Mouse (Mus musculus): Measurements from ENCODE around the gene Timm29.
"Not testable (repeated sequence)": the region's sequence is repeated elsewhere in the genome, so short reads cannot be mapped to it uniquely, and the experiment has no call there.

Gene Timm29

DNA sequence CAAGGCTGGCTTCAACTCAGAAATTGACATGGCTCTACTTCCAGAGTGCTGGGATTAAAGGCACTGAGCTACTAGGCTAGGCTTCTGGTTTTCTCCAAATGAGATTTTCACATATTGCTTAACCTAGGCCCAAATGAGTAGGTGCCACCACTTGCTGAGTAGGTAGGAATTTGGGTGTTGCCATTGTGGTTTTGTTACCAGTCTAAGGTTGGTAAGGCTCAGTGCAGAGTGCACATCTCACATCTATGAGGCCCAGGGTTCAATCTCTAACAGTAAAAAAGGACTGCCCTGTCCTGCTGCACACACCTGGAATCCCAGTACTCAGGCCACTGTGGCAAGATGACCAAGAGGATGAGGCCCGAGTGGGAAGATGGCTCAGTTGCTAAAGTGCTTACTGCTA is 7.1 kb upstream of the Timm29 start:
- DNase-seq = no peak

DNA sequence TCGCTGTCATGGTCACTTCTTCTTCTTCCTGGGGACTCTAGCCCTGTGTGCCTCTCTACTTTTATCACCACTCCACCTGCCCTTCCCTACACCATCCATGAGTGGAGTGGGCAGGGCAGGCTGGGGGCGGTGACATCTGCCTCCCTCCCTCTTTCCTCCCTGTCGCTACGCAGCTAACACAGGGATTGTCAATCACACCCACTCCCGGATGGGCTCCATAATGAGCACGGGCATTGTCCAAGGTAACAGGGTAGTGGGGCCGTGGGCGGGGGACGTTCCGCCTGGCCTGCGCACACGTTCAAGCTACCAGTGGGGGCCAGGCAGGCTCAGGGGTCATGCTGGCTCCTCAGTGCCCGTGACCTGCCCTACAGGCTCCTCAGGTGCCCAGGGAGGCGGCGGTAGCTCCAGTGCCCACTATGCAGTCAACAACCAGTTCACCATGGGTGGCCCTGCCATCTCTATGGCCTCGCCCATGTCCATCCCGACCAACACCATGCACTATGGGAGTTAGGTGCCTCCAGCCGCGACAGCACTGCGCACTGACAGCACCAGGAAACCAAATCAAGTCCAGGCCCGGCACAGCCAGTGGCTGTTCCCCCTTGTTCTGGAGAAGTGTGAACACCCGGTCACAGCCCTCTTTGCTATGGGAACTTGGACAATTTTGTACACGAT is 4.7 kb upstream of the Timm29 start:
- DNase-seq = no peak

DNA sequence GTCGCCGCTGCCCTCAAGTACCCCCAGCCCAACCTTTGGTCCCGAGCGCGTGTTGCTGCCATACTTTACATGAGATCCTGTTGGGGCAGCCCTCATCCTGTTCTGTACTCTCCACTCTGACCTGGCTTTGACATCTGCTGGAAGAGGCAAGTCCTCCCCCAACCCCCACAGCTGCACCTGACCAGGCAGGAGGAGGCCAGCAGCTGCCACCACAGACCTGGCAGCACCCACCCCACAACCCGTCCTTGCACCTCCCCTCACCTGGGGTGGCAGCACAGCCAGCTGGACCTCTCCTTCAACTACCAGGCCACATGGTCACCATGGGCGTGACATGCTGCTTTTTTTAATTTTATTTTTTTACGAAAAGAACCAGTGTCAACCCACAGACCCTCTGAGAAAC is 4.2 kb upstream of the Timm29 start:
- no peak for DNase-seq

DNA sequence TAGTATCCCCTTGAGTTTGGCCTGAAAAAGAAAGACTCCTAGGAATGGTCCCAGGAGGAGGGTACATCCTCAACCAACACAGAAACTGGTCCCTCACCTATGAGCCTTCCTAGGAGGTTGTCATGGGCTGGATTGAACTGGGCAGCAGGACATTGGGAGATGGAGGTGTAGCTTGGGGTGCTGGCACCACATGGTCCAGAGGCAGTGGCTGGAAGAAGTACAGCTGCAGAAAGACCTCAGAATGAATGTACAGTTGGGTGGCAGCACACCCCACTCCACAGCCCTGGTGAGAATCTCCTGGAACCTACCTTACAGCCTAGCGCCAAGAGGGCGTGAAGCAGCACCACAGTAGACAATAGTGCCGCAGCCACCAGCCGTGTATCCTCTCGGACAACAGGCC is 3.0 kb upstream of the Timm29 start:
- no peak for DNase-seq

DNA sequence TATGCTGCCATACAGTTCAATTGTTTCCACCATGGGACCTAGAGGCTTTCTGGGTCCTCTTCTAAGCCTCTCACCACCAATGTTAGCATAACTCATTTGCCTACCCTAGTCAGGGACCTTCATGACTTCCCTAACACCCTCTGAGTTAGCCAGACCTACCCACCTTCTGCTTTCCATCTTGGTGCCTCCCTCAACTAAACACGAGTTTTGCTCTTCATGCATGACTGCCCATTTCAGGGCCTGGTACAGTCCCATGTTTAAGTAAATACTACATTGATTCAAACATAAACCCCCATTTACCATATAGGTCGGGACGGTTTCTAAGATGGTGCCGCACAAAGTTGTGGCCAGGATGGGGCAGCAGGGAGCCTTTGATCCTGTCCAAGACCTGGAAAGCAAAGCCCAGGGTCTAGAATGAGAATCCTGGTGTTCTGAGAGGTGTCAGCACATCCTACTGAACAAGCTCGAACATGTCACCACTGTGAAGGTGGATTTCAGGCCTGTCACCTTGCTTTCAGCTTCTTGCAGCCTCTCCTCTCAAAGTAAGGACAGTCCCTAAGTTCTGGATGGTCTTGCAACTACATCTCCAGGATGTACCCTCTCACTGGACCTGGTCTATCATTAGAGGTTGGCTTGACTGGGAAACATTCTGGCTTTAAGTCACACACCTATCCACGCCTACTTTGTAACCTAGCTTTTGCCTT is 1.2 kb upstream of the Timm29 start:
- no peak for DNase-seq

DNA sequence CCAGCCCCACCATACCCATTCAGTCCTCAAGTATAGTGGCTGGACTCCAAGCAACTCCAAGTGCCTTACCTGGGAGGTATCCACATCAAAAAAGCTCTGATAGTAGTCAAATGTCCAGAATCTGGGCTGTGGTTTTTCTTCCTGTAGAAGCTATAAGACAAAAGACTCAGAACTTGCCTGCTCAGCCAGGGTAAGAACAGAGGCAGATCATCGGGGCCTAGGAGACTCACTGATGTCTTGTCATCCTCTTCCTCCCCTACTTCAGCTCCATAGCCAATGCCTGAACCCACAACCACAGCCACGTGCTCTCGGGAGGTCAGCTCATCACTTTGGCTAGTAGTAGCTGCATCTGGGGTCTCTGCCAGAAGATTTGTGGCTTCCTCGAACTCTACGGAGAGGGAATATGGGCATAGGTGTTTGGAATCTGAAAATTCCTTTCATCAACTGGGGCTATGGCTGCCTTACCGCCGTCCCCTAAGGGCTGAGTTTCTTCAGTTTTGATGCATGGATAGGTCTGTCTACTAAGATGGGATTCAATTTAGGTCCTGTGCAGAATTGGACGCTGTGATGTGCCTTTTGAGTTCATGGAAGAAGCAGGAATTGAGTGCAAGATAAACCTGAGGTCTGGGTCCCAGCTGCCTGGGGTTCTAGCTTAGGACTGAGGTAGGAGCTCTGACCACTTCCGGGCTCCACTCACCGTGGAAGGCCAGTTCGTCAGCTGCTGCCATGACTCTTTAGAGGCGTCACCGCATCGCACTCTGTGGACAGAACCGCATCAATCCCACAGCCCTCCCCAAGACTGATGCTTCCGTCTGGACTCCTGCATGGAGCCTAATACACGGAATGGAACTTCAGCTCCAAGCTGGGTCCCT is 455 bp upstream of the Timm29 start:
- no peak for DNase-seq

DNA sequence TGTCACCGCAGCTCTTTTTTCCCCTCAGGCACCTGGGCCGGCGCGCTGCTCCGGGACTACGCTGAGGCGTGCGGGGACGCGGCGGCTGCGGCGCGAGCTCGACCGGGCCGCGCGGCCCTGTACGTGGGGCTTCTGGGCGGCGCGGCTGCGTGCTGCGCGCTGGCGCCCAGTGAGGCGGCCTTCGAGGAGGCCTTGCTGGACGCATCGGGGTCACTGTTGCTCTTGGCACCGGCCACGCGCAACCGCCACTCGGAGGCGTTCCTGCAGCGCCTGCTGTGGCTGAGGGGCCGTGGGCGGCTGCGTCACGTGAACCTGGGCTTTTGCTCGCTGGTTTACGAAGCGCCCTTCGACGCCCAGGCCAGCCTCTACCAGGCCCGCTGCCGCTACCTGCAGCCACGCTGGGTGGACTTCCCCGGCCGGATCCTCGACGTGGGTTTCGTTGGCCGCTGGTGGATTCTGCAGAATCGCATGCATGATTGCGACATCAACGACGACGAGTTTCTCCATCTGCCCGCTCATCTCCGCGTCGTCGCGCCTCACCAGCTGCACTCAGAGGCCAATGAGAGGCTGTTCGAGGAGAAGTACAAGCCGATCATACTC is 700 bp downstream of the Timm29 start:
- peak; percentile 25 to 39 for DNase-seq

DNA sequence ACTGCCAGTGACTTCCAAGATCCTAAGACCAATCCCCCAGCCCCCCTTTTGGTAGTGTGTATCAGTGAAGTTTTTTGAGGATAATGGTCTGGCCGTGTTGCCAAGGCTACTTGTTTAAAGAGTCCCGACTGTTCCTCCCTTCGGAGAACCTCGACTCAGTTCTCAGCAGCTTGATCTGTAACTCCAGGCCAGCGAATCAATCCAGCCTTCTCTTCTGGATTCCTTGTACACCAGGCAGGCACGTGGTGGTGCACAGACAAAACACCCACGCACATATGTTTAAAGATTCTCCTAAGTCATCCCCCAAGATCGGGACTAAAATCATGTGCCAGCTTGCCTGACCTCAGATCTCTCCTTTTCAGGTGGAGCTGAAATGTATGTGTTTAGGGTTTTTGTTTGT is 1.8 kb downstream of the Timm29 start:
- DNase-seq = not testable (repeated sequence)

DNA sequence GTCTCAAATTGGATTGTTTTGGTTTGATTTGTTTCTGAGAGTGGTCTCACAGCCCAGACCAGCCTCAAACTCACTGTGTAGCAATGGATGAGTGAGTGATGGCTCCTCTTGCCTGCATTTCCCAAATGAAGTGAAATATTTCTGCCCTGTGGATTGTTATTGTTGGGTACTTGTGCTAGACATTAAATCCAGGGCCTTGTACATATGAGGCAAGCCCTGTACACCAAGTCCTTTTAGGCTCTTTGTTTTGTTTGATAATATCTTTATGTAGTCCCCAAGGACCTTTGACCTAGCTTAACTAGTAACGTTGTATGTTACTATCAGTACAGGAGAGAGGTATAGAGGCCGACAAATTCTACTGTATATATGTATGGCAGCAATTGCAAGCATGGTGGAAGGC is 2.3 kb downstream of the Timm29 start:
- no peak for DNase-seq

DNA sequence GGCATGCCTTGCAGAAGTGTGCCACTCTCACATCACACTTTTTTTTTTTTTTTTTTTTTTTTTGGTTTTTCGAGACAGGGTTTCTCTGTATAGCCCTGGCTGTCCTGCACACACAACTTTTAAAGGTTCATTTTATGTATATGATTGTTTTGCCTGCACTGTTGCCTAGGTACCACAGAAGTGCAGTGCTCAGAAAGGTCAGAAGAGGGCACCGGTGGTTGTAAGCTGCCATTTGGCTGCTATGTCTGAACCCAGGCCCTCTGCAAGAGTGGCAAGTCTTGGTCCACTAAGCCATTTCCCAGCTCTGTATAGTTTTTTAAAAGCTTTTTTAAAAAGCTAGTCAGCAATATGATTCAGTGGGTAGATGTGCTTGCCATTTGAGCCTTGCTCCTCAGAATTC is 5.7 kb downstream of the Timm29 start:
- DNase-seq = peak in 1 of 2 experiments; percentile 47

DNA sequence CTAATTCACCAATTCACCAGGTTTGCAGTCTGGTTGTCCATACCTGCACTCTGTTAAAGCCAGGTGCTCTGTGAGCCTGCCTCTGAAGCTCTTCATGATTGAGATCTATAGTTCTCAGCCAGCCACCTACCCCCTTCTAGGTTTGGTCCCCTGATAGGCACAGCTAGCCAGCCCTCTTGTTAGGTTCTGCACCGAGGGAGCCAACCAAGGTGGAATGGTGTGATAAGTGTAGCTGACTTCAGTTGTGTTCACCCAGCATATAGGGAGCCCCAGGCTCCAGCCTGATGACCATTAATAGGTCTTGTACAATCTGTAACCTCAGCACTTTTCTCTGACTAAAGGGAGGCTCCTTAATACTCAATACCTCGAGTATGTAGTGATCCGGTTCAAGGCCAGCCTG is 7.7 kb downstream of the Timm29 start:
- DNase-seq = no peak

DNA sequence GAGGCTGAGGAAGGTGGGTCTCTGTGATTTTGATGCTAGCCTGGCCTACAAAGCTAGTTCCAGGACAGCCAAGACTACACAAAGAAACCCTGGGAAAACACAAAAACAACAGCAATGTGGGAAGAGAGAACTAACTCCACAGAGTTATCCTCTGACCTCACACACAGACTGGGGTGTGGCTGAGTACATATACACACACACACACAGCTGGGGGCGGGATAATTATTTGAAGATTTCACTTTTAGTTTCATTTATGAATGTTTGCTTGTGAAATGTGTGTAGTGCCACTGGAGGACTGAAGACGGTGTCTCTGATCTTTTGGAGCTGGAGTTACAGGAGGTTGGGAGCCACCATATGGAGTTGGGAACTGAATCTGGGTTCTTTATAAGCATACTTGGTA is 8.6 kb downstream of the Timm29 start:
- no peak for DNase-seq

DNA sequence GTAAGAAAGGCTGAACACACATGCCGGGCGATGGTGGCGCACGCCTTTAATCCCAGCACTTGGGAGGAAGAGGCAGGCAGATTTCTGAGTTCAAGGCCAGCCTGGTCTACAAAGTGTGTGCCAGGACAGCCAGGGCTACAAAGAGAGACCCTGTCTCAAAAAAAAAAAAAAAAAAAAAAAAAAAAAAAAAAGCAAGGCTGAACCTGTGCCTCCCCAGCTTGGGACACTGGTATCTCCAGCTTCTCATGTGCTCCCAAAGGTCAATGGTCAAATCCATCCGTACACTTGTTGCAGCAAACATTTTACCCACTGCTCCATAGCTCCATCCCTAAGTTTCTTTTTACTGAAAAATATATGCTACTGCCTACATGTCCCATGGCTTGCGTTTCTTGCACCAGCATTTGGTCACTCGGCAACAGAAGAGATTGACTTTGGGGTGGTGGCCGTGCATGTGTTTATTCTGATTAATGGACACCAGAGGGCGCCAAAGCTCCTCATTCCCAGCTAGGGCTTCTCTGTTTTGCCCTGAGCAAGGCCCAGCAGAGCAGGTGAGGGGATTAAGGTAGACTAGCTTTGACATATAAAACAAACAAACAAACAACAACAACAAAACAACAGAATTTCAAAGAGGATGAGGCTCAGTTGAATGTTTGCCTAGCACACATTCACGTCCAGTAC is 9.3 kb downstream of the Timm29 start:
- DNase-seq = peak; percentile 44 to 69

DNA sequence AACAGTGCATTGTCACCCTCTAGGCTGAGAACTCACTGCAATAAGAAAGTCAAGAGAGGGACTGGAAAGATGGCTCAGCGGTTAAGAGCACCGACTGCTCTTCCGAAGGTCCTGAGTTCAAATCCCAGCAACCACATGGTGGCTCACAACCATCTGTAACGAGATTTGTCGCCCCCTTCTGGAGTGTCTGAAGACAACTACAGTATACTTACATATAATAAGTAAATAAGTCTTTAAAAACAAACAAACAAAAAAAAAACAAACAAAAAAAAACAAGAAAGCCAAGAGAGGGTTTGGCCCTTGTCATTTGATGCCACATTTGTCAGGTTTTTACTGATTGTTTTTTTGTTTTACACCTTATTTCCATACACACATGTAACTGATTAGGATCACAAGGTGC is 11.6 kb downstream of the Timm29 start:
- no peak for DNase-seq

DNA sequence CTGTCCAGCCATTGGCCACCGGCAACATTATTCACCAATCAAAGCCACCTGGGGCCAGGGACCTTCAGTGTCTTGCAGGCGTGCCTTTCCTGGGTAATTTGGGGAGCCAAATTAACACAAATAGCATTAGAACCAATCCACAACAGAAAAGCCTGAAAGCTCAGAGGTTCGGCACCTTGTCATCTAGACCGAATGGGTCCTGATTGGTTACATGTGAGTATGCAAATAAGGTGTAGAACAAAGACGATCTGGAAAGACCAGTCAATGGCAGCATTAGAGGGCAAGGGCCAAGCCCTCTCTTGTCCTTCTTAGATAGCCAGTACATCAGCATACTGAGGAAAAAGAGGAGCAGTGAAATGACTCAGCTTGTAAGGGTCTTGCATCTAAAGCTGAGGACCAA is 13.3 kb downstream of the Timm29 start:
- no peak for DNase-seq

DNA sequence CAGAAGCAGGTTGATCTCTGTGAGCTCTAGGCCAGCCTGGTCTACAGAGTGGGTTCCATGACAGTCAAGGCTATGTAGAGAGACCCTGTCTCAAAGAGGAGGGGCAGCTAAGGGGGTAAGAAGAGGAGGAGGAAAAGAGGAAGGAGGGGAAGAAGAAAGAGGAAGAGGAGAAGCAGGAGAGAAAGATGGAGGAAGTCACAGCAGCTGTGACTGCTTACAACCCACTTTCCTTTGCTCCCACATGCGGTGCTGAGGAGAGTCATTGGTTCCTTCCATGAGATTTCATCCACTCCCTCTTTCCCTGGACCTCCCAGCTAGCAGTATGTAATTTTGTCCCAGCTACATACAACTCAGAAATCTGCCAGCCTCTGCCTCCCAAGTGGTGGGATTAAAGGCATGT is 14.1 kb downstream of the Timm29 start:
- no peak for DNase-seq

DNA sequence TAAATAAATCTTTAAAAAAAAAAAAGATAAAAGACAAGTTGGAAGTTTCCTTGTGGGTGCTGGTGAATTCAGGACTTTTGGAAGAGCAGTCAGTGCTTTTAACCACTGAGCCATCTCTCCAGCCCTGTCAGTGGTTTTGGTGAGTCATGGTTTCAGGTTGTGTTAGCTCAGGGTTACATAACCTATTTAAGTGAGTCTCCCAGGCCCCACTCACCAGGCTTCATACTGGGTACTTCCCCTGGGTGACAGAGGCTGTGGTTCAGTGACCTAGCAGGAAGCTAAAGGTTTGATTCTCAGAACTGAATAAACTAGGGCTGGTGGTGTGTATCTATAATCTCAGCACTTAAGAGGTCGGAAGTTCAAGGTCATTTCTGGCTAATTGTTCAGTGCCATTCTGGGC is 17.3 kb downstream of the Timm29 start:
- peak; percentile 67 to 70 for DNase-seq

DNA sequence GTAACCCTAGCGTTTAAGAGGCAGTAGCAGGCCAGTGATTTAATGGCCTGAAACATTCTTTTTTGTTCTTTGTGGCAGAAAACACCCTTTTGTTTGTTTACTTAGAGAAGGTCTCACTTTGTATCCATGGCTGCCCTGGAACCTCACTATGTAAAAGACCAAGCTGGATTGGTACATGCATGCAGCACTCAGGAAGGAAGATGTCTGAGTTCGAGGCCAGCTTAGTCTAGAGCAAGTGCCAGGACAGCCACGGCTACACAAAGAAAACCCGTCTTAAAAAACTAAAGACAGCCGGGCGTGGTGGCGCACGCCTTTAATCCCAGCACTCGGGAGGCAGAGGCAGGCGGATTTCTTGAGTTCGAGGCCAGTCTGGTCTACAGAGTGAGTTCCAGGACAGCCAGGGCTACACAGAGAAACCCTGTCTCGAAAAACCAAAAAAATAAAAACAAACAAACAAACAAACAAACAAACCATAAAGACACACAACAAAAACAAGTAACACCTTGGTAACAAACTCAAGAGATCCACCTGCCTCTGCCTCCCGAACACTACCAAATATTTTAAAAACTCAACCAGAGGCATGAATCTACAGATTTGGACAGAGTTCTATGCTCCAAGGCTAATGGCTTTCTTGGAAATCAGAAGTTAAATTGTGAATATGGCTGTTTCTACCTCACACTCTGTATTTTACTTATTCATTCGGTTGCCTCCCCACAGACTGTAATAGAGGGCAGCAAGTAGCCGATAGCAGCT is 22.5 kb downstream of the Timm29 start:
- no peak for DNase-seq

DNA sequence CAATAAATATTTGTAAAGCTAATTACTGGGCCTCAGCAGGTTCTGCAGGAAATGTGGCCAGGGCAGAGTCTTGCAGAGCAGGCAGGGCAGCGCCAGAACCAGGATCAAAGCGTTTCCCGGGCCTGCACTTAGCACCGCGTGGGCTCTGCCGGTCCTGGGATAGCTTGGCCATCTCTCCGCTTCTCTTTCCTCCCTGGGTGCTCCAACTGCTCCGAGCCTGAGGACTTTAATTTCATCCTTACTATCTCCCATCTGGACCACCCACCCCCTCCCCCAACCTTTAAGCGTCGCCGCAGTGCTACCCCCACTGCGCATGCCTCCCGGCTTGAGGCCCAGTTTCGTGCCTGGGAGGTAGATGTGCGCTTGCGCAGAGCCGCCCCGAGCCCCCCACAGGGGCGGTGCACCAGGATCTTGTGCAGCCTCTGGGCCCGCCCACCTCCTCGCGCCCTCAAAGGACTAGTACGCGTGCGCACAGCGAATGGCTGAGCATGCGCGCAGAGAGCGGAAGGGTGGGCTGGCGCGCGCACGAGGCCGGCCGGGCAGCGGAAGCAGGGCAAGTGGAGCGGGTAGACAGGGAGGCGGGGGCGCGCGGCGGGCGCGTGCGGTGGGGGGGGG is 23.2 kb downstream of the Timm29 start, which contains the start of gene Smarca4:
TSS of gene Smarca4 (plus strand) at position 553 of the 615 bp plus-strand sequence.
- DNase-seq = peak; percentile 99

DNA sequence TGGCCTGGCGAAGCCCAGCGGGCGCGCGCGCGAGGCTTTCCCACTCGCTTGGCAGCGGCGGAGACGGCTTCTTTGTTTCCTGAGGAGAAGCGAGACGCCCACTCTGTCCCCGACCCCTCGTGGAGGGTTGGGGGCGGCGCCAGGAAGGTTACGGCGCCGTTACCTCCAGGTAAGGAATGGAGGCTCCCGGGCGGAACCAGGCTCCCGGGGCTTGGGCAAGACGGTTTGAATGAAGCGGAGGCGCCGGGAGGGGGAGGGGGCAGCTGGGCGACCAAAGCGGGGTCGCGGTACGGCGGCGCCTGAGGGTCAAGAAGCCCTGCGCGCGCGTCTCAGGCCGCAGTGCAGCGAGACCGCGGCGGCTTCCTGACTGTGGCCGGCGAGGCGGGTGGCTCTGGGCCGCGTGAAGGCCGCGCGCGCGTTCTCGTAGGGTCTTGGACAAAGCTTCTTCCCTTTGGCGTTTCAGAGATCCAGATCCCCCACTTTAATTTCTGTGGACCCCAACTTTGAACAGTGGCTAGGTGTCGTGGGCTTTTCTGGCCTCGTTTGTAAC is 23.8 kb downstream of the Timm29 start:
- peak; percentile 82 to 90 for DNase-seq

DNA sequence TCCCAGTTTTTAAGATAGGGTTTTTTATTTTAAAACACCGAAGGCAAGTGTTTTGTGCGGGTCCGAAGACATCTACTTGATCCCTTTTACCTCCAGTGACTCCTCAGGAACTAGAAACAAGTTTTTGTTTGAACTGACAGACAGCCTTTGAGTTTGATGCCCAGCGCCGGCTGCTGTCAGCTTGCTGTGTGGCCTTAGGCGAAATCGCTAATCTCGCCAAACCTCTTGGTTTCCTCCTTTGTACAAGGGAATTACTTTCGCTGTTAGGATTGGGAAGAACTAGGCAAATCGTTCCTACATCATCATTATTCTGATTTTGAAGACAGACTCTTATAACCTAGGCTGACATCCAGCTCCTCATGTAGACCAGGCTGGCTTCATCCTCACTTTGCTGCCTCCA is 24.5 kb downstream of the Timm29 start:
- peak in 1 of 2 experiments; percentile 23 for DNase-seq
